ENCODE assay signal across 29 mouse cellular contexts in genomic region chr1:86393219-86393618, GRCm38 (mm10). TPM values are rescaled to one million over a fixed set of nuclear protein-coding genes. Genes with fewer than 3 reads are reported as not detected.
"Had no signal": no experiment of that assay in that cellular context is flagged by ENCODE, and none has a peak within 500 bp of the region (broad histone marks: within the 10 kb centered on the region; RNA-seq: fewer than 3 reads in every experiment).

No protein-coding gene starts in this region.

- H3K27me3 ChIP-seq: megakaryocyte, embryonic 14.5 days; neural tube, embryonic 12.5 days had no signal

- H3K9me3 ChIP-seq: megakaryocyte, embryonic 14.5 days; midbrain, embryonic 10.5 days; midbrain, embryonic 12.5 days; neural tube, embryonic 12.5 days had no signal

- DNase-seq: lung, adult 18-20 months; lung, embryonic 14.5 days; lung, postnatal 10 days; lung, postnatal 36 days; midbrain, embryonic 14.5 days; retina, postnatal 1 day; right cerebral cortex, adult 18-20 months; right cerebral cortex, postnatal 25 days; right cerebral cortex, postnatal 4 days; spleen, adult 18-20 months; thymus, adult 18-20 months; thymus, postnatal 14 days; thymus, postnatal 36 days had no signal

- H3K4me2 ChIP-seq: lung, embryonic 14.5 days; midbrain, embryonic 12.5 days; neural tube, embryonic 12.5 days had no signal

- H3K36me3 ChIP-seq: midbrain, embryonic 10.5 days; midbrain, embryonic 12.5 days; neural tube, embryonic 12.5 days had no signal

- H3K4me3 ChIP-seq: megakaryocyte, embryonic 14.5 days; midbrain, embryonic 10.5 days; midbrain, embryonic 12.5 days; myocyte; neural tube, embryonic 12.5 days had no signal

- H3K27ac ChIP-seq: macrophage; midbrain, embryonic 10.5 days; midbrain, embryonic 12.5 days; neural tube, embryonic 12.5 days had no signal

- ATAC-seq: midbrain, embryonic 16.5 days had no signal

- H3K4me1 ChIP-seq: midbrain, embryonic 10.5 days; neural tube, embryonic 12.5 days had no signal

- H3K9ac ChIP-seq: lung, embryonic 14.5 days; midbrain, embryonic 12.5 days; neural tube, embryonic 12.5 days had no signal

RNA-seq across cellular contexts. Expression of gene Nmur1, which starts 32.8 kb away (rescaled TPM):
- total RNA-seq: neutrophil, adult 5-6 weeks had no signal
- polyA plus RNA-seq: liver, embryonic 16.5 days; lung, embryonic 14.5 days; macrophage; midbrain, embryonic 10.5 days; midbrain, embryonic 12.5 days; midbrain, embryonic 14.5 days; myocyte; neural tube, embryonic 14.5 days; stomach, embryonic 14.5 days; stomach, embryonic 16.5 days; thymus, postnatal 0 days had no signal

RNA-seq across cellular contexts. Expression of gene Tex44, which starts 32.9 kb away (rescaled TPM):
- total RNA-seq: megakaryocyte progenitor cell, adult 5-6 weeks; neutrophil, adult 5-6 weeks had no signal
- polyA plus RNA-seq: liver, embryonic 16.5 days; lung, embryonic 14.5 days; lung, embryonic 16.5 days; macrophage; midbrain, embryonic 12.5 days; midbrain, embryonic 14.5 days; midbrain, embryonic 16.5 days; myocyte; neural tube, embryonic 12.5 days; neural tube, embryonic 14.5 days; small intestine, adult 2 months; stomach, embryonic 14.5 days; stomach, embryonic 16.5 days had no signal
